Mouse (Mus musculus): ENCODE measurements around the gene Lmf2. TPM values are rescaled to one million over a fixed set of nuclear protein-coding genes. Genes with fewer than 3 reads are reported as not detected.

The Lmf2 gene
- polyA plus RNA-seq, 1 experiment from 2014 or later, result 67.9 TPM

DNA sequence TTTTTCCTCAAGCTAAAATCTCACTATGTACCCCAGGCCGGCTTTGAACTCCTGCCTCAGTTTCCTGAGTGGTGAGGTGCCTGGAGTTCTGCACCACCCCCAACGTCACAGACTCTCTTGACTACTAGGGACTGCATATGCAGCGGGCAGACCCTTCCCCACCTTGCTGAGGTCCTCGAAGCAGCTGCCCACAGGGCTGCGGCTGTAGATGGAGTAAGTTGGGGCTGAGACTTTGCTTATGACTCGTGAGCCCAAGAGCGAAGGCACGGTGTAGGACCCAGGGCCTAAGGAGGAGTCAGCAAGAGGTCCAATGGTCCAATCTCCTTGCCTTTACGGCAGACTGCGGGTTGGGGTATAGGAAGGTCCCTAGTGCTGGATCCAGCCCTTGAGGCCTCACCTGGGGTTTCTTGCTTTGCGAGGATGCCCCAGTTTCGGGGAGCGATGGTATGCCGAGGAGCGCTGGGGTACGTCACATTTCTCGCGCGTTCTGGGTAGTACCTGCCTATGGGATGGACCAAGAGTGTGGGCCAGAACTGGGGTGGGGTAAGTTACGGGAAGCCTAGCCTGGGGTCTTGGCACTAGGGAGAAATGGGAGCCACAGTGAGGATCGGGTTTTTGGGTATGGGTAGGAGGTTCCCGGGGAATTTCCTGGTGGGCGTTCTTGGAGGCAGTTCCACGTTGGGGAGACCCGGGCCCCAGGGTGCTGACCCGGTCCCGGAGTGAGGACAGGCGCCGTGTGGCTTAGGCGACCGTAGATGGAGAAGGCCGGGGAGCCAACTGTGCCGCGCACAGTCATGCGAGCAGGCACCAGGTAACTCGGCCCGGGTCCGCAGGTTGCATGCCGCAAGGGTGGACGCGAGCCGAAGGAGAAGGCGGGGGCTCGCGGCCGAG lies 22.7 kb upstream of the Lmf2 start:
- peak overlapping the region; percentile 38; the same call in 1 of the 2 replicates for H3K9ac ChIP-seq
- 12% methylated on average over 46 of the region's 46 CpGs for WGBS
- ATAC-seq (replicated peaks; ENCODE audit: low FRiP score), result no peak

DNA sequence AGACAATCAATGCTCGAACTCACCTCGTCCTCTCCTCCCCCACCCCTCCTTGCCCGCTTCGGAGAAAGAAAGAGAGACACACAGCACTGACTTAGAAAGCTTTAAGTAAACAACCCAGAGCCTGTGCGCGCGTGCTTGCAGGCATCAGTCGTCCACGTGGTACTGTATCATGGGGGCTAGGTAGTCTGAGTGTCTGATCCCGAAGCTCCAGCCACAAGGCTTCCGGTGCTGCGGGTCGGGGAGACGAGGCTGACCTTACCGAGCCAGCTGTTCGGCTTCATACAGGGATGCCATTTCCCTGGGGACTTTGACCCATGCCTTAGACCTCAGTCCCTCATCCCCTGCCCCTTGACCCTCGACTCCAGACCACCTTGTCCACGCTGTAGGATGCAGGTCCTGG lies 21.9 kb upstream of the Lmf2 start:
- no peak for ATAC-seq (replicated peaks; ENCODE audit: low FRiP score)
- no peak overlapping the region for H3K27ac ChIP-seq
- peaks cover 60% of the 10 kb centered on the region for H3K27me3 ChIP-seq
- no peak overlapping the region for H3K9ac ChIP-seq
- H3K4me2 ChIP-seq, result peak overlapping the region; percentile 40
- peaks cover 45% of the 10 kb centered on the region for H3K4me1 ChIP-seq
- H3K4me3 ChIP-seq (replicated peaks), result peak overlapping the region; percentile 4; the same call in 1 of the 2 replicates
- H3K36me3 ChIP-seq, result peaks cover 4% of the 10 kb centered on the region
- 4% methylated on average over 17 of the region's 18 CpGs for WGBS
- H3K9me3 ChIP-seq (replicated peaks), result no peaks in the 10 kb centered on the region

More for the DNA sequence above, 22.7 kb upstream of the Lmf2 start:
- H3K4me1 ChIP-seq, result peaks cover 37% of the 10 kb centered on the region
- peaks cover 63% of the 10 kb centered on the region for H3K27me3 ChIP-seq
- H3K27ac ChIP-seq, result no peak overlapping the region
- H3K36me3 ChIP-seq, result no peaks in the 10 kb centered on the region
- peak overlapping the region; percentile 44 for H3K4me3 ChIP-seq (replicated peaks)
- H3K9me3 ChIP-seq (replicated peaks), result no peaks in the 10 kb centered on the region
- H3K4me2 ChIP-seq, result peak overlapping the region; percentile 85

DNA sequence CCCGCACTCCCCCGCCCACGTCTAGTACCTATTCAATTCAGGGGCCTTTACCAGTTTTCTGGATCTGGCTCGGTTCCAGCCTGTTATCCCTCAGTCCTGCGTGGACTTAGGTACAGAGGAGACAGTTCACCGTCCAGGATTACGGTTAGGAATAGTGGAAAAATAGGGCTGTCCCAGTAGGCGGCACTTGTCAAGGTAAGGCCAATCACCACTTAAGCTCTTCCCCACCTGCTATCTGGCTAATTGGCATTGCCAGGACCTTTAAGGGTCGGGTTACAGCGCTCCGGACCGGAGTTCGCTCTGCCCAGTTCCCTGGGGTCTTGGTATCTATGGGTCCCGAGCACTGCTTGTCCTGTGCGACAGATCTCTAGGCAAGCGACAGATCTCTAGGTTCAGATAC lies 21.5 kb upstream of the Lmf2 start, which contains the start of gene Tymp:
Tymp (minus strand) TSS at position 83 of the 400 bp plus-strand sequence.
- Histone ChIP-seq H3K4me3 (replicated peaks) (peak within 1 kb of the TSS; percentile 4; the same call in 1 of the 2 replicates), H3K4me2 (peak within 1 kb of the TSS; percentile 40), H3K9me3 (replicated peaks) (no peaks in the 10 kb centered on the region), H3K4me1 (peaks cover 49% of the 10 kb centered on the region), H3K27ac (no peak within 1 kb of the TSS), H3K36me3 (peaks cover 8% of the 10 kb centered on the region), H3K27me3 (peaks cover 57% of the 10 kb centered on the region), H3K9ac (no peak within 1 kb of the TSS)
- ATAC-seq (replicated peaks; ENCODE audit: low FRiP score), result no peak
- WGBS, result 19% methylated on average over 16 of the region's 16 CpGs

DNA sequence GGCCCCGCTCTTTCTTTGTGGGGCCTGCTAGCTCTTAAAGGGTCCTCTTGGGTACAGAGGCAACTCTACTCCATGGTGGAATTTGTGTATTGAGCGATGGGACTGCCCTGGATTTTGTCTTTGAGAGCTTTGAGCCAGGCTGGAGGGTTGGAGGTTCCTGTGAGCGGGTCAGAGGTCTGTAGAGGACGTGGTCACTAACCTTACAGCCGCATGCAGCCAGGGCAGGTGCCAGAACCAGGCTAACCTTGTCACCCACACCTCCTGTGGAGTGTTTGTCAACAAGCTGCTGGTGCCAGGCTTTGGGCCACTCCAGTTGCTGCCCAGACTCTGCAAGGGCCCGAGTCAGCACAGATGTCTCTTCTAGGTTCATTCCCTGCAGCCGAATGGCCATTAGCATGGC lies 20.6 kb upstream of the Lmf2 start:
- Histone ChIP-seq H3K9ac (no peak overlapping the region), H3K4me3 (replicated peaks) (no peak overlapping the region), H3K4me2 (no peak overlapping the region), H3K27me3 (peaks cover 51% of the 10 kb centered on the region), H3K27ac (no peak overlapping the region), H3K9me3 (replicated peaks) (no peaks in the 10 kb centered on the region), H3K4me1 (peaks cover 49% of the 10 kb centered on the region), H3K36me3 (peaks cover 18% of the 10 kb centered on the region)
- ATAC-seq (replicated peaks; ENCODE audit: low FRiP score), result no peak
- WGBS, result 78% methylated on average over 7 of the region's 7 CpGs

DNA sequence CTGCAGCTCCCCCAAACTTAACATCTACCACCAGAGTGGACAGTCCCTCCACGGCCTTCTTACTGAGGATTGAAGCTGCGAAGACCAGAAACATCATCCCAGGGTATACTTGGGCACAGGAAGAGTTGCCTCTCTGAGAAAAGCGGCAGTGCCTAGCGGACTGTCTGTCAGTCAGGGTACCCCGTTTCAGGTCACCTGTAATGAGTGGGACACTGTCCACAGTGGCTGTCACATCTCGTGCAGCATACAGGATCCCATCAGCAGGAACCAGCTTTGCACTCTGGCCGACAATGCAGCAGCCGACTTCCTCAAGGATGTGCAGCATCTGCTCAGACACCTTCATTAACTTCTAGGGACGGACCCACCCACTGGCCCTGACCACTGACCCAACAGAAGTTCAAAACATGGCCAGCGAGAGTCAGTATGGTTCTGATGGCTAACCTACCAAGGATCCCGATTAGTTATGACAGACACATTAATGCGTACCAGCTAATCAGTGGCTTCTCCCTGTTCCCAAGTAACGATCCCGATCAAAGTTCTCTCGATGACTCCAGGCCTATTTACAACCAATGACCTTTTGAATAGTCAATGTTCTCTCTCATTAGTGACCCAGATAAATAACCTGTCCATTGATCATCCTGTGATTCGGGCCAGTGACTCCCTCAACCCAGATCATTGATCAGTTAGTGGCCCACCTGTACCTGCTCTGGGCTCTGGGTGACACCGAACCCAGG lies 19.5 kb upstream of the Lmf2 start:
- no peak overlapping the region for H3K27ac ChIP-seq
- 0 out of 2 replicates have a peak overlapping the region, but pooled peaks have one; percentile 69 for H3K4me3 ChIP-seq (replicated peaks)
- WGBS, result 92% methylated on average over 17 of the region's 17 CpGs
- no peak for ATAC-seq (replicated peaks; ENCODE audit: low FRiP score)
- H3K4me1 ChIP-seq, result peaks cover 49% of the 10 kb centered on the region
- no peak overlapping the region for H3K4me2 ChIP-seq
- peaks cover 28% of the 10 kb centered on the region for H3K36me3 ChIP-seq
- no peaks in the 10 kb centered on the region for H3K9me3 ChIP-seq (replicated peaks)
- H3K9ac ChIP-seq, result 0 out of 2 replicates have a peak overlapping the region, but pooled peaks have one; percentile 79
- H3K27me3 ChIP-seq, result peaks cover 42% of the 10 kb centered on the region

DNA sequence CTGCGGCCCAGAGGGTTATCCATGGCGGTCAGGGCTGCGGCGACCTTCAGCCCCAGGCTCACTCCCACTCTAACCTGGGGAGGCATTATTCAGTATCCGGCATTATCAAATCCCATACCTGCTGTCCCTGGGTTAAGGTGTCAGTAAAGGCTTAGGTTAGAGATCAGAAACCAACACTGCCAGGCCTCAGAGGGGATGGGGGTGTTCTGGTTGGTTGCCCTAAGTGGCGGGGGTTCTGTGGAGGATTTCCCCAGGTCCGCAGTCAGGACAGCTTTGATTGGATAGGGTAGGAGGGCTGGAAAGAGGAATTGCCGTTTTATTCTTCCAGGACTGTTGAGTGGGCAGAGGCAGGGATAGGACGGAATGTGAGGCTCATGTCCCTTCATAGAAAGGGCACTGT lies 18.9 kb upstream of the Lmf2 start:
- H3K27ac ChIP-seq, result peak overlapping the region; percentile 97
- peak overlapping the region; percentile 79 for H3K9ac ChIP-seq
- no peaks in the 10 kb centered on the region for H3K9me3 ChIP-seq (replicated peaks)
- 45% methylated on average over 9 of the region's 9 CpGs for WGBS
- H3K36me3 ChIP-seq, result peaks cover 35% of the 10 kb centered on the region
- peaks cover 37% of the 10 kb centered on the region for H3K27me3 ChIP-seq
- H3K4me1 ChIP-seq, result peaks cover 47% of the 10 kb centered on the region
- ATAC-seq (replicated peaks; ENCODE audit: low FRiP score), result no peak
- H3K4me3 ChIP-seq (replicated peaks), result peak overlapping the region; percentile 69
- H3K4me2 ChIP-seq, result peak overlapping the region; percentile 95

DNA sequence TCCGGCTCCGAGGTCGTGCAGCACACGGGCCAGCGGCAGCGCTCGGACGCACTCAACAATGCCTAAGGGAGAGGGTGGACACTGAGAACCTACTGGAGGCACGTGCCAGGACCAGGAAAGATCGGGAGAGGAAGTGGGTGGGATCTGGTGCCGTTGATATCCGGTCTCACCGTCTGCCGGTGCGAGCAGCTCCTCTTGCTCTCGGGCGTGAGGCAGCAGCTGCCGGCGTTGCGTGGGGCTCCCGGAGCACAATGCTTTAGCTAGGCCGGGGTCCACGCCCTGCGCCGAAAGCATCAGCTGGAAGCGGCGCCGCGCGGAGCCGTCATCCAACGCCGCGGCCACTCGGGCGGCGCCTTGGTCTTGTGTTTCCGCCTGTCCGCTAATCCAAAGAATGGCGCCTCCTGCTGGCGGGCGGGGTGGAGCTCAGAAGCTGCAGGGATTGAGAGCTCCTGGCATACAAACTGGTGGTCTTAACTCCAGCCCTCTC lies 18.3 kb upstream of the Lmf2 start, which contains the start of gene Sco2:
Sco2 (minus strand) TSS at position 85 of the 487 bp plus-strand sequence.
- Histone ChIP-seq H3K27me3 (peaks cover 31% of the 10 kb centered on the region), H3K27ac (peak within 1 kb of the TSS; percentile 97)
- peak; percentile 80 for ATAC-seq (replicated peaks; ENCODE audit: low FRiP score)

DNA sequence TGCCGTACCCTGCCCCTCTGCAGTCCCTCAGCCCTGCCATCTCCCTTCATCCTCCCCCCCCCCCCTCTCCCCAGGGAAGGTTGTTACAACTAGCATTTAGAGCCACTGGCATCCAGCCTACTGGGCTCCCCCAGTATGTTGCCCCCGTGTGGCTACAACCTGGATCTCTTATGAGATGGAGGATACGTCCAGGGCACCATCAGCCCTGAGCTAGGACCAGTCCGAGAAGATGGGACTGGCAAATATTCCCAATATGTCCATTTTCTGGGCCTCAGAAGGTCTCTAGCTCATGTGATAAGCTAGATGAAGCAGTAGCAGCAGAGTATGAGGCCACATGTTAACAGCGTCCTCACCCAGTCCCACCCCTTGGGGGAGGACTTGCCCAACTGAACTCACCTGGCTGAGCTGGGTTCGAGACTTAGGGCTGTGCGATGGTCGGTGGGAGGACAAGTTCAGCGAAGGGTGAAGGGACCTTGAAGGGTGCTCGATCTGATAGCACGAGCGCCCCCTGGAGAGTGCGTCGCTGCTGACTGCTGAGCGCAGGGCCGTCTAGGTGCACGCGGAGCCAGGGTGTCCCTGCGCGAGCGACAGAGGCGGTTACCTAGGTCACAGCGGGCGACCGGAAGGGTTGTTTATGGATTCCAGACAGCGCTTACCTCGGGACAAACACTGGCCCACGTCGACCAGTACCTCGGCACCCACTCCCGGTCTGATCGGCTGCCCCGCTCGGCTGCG lies 17.7 kb upstream of the Lmf2 start:
- peak; percentile 87 for ATAC-seq (replicated peaks; ENCODE audit: low FRiP score)
- peak overlapping the region; percentile 79 for H3K9ac ChIP-seq

More for the DNA sequence above, 18.3 kb upstream of the Lmf2 start, which contains the start of gene Sco2:
- Histone ChIP-seq H3K4me2 (peak within 1 kb of the TSS; percentile 95), H3K4me1 (peaks cover 42% of the 10 kb centered on the region), H3K9ac (peak within 1 kb of the TSS; percentile 79), H3K9me3 (replicated peaks) (no peaks in the 10 kb centered on the region), H3K36me3 (peaks cover 40% of the 10 kb centered on the region), H3K4me3 (replicated peaks) (peak within 1 kb of the TSS; percentile 69)
- WGBS, result under 1% methylated on average over 42 of the region's 42 CpGs

DNA sequence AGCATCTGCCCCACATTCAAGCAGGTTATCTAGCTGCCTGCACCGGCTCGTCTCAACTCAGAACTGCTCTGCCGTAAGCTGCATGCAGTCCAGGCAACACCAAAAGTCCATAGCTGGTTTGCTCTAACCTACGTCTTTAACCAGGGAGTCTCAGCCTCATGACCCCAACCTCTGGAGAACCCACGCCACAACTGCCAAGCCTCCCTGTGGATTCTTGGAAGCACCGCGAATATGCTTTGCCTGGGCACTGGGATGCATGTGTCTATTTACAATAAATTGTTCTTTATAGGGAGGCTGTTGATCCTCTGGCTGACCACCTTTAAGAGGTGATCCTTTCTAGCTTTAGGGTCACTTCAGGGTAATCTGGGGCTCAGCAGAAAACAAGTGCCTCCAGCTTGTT lies 17.1 kb upstream of the Lmf2 start:
- WGBS, result 79% methylated on average over 7 of the region's 7 CpGs
- ATAC-seq (replicated peaks; ENCODE audit: low FRiP score), result no peak
- Histone ChIP-seq H3K36me3 (peaks cover 53% of the 10 kb centered on the region), H3K27ac (peak overlapping the region; percentile 97; the same call in 1 of the 2 replicates), H3K4me1 (peaks cover 30% of the 10 kb centered on the region), H3K4me3 (replicated peaks) (peak overlapping the region; percentile 69), H3K9me3 (replicated peaks) (no peaks in the 10 kb centered on the region), H3K4me2 (peak overlapping the region; percentile 95), H3K27me3 (peaks cover 19% of the 10 kb centered on the region), H3K9ac (peak overlapping the region; percentile 79; the same call in 1 of the 2 replicates)

More for the DNA sequence above, 17.7 kb upstream of the Lmf2 start:
- H3K36me3 ChIP-seq, result peaks cover 46% of the 10 kb centered on the region
- under 1% methylated on average over 35 of the region's 35 CpGs for WGBS
- H3K4me2 ChIP-seq, result peak overlapping the region; percentile 95
- H3K4me1 ChIP-seq, result peaks cover 36% of the 10 kb centered on the region
- H3K4me3 ChIP-seq (replicated peaks), result peak overlapping the region; percentile 69
- H3K27me3 ChIP-seq, result peaks cover 25% of the 10 kb centered on the region
- peak overlapping the region; percentile 97 for H3K27ac ChIP-seq
- no peaks in the 10 kb centered on the region for H3K9me3 ChIP-seq (replicated peaks)

DNA sequence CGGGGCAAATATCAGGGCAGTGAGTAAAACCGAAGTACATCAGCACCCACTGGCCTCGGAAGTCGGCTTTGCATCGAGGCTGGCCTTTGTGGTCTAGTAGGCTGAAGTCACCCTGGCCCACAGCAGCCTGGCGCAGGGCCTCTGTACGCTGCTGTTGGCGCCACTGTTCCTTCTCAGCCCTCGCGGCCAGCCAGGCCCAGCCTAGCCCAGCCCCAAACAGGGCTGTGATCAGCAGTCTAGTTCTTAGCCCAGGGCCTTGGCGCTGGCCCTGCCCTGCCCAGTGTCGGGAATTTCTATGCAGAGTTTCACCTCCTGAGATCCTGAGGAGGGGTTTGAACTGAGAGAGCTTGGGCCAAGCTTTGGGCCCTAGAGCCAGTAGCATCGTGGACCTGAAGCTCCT lies 16.6 kb upstream of the Lmf2 start:
- Histone ChIP-seq H3K9ac (no peak overlapping the region), H3K27ac (no peak overlapping the region), H3K4me2 (no peak overlapping the region; the same call in 1 of the 2 replicates), H3K4me1 (peaks cover 26% of the 10 kb centered on the region), H3K27me3 (peaks cover 14% of the 10 kb centered on the region), H3K9me3 (replicated peaks) (no peaks in the 10 kb centered on the region), H3K4me3 (replicated peaks) (no peak overlapping the region), H3K36me3 (peaks cover 57% of the 10 kb centered on the region)
- 89% methylated on average over 13 of the region's 13 CpGs for WGBS
- ATAC-seq (replicated peaks; ENCODE audit: low FRiP score), result no peak

DNA sequence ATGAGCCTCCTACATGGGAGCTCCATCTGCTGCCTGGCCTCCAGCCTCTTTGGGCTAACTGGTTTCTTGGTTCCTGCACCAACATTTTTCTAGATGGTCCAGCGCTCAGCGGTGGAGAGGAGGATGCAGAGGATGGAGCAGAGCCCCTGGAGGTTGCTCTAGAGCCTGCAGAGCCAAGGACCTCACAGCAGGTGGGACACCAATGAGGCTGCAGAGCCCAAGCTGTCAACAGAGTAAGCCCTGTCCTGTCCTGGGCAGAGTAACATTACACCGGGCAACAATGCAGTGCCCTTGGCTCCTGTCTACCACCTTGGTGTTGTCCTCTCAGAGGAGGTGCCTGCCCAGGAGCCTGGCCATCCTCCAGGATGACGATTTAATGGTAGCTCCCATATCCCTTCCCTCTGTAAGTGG lies 9.7 kb upstream of the Lmf2 start:
- Histone ChIP-seq H3K27me3 (no peaks in the 10 kb centered on the region), H3K27ac (no peak overlapping the region), H3K36me3 (peaks cover 100% of the 10 kb centered on the region), H3K9me3 (replicated peaks) (no peaks in the 10 kb centered on the region), H3K4me2 (no peak overlapping the region), H3K4me3 (replicated peaks) (no peak overlapping the region), H3K9ac (no peak overlapping the region), H3K4me1 (no peaks in the 10 kb centered on the region)
- ATAC-seq (replicated peaks; ENCODE audit: low FRiP score), result no peak
- WGBS, result 92% methylated on average over 4 of the region's 4 CpGs
